Mouse (Mus musculus) erythroblast, embryonic 14.5 days (primary cell): ENCODE results near the gene Mical3. TPM values are rescaled to one million over a fixed set of nuclear protein-coding genes. Genes with fewer than 3 reads are reported as not detected.

ENCODE experiments used
- H3K27me3 ChIP-seq: 2 replicates; pipeline ENCODE4 v1.6.1; 2012; ENCODE audit warnings: inconsistent platforms; ENCODE audit not compliant: control insufficient read depth
- H3K36me3 ChIP-seq: 2 replicates; pipeline ENCODE4 v1.6.1; 2012; ENCODE audit warnings: mild to moderate bottlenecking, inconsistent platforms; ENCODE audit not compliant: control insufficient read depth
- H3K4me1 ChIP-seq: 2 replicates; pipeline ENCODE4 v1.6.1; 2012; ENCODE audit warnings: inconsistent platforms; ENCODE audit not compliant: control insufficient read depth
- H3K4me3 ChIP-seq: replicated peaks from 2 replicates; pipeline ENCODE3; 2012; ENCODE audit warnings: moderate library complexity, mild to moderate bottlenecking, inconsistent platforms
- H3K9me3 ChIP-seq: 2 replicates; pipeline ENCODE4 v1.6.1; 2012; ENCODE audit warnings: low read length, inconsistent platforms, mixed read lengths; ENCODE audit not compliant: control insufficient read depth
- GATA1 ChIP-seq: IDR thresholded peaks from 2 replicates; pipeline ENCODE4 v1.6.1; 2012; ENCODE audit warnings: low read length, inconsistent platforms, mixed read lengths
- TAL1 ChIP-seq: IDR thresholded peaks from 3 replicates; pipeline ENCODE4 v1.6.1; 2012; ENCODE audit warnings: low read length, inconsistent platforms, mixed read lengths
- polyA plus RNA-seq: library from polyadenylated mRNA; stranded (reverse); fragments of >175 nt; gene quantifications from 2 replicates; pipeline ENCODE4 v1.2.3, GENCODE M21; 2012

Gene Mical3
- polyA plus RNA-seq, 1 experiment = 11.0 TPM

- peaks cover 86% of the 10 kb centered on the region for H3K36me3 ChIP-seq
- no peak overlapping the region for H3K4me3 ChIP-seq
- H3K4me1 ChIP-seq = peaks cover 78% of the 10 kb centered on the region
- H3K27me3 ChIP-seq = no peaks in the 10 kb centered on the region
- no peaks in the 10 kb centered on the region for H3K9me3 ChIP-seq
- TF ChIP-seq GATA1 (no peak), TAL1 (no peak)
Observed at GRCm38 (mm10) chr6:121067426-121068086, 63.2 kb downstream of the Mical3 start.

DNA sequence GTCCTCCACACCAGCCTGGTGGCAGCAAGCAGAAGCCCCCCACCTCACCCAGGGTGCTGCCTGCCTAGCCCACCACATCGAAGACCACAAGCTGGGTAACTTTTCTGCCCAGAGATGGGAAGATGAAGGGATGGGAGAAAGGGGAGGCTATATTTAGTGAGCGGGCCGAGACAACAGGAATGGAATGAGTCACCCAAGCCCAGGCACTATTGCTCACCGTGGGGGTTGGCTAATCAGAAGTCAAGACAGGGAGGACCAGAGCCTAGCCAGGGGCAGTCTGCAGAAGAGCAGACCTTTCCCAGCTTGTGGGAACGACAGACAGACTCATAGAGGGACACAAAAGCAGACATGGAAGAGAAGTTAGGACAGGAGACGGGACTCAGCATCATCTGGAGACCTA is 64.0 kb downstream of the Mical3 start:
- Histone ChIP-seq H3K27me3 (no peaks in the 10 kb centered on the region), H3K4me1 (peaks cover 77% of the 10 kb centered on the region), H3K9me3 (no peaks in the 10 kb centered on the region), H3K36me3 (peaks cover 90% of the 10 kb centered on the region), H3K4me3 (no peak overlapping the region)
- no peak for TF ChIP-seq TAL1
- TF ChIP-seq GATA1 = no peak

DNA sequence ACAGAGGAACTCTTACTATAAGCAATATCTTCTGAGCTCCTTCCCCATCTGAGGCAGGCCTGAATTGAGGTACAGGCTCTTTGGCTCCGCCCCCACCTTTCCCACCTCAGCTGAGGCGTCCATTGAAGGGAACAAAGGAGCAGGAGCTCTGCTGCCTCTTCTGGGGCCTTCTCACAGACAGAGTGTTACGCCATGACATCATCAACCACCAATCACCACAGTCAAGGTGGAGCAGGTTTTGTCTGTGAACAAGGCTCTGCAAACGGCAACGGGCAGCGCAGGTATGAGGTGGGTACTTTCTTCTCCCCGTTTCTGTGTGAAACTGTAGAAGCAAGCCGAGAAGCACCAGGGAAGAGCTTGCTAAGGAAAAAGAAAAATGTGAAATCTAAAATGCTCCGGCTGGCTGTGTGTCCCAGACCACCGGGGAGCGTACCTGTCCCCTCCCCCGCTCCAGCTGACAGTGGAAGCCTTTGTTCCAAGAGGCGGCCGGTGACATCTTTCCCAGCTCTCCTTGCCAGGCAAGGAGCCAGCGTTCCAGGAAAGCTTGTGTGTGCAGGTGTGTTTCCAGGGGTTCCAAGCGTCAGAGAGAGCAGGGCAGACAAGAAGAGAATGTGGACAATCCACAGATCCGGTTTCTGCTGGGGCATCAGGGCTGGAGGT is 66.3 kb downstream of the Mical3 start:
- H3K9me3 ChIP-seq = no peaks in the 10 kb centered on the region
- H3K36me3 ChIP-seq = peaks cover 89% of the 10 kb centered on the region
- TF ChIP-seq GATA1 (no peak), TAL1 (no peak)
- no peak overlapping the region for H3K4me3 ChIP-seq
- no peaks in the 10 kb centered on the region for H3K27me3 ChIP-seq
- H3K4me1 ChIP-seq = peaks cover 65% of the 10 kb centered on the region

DNA sequence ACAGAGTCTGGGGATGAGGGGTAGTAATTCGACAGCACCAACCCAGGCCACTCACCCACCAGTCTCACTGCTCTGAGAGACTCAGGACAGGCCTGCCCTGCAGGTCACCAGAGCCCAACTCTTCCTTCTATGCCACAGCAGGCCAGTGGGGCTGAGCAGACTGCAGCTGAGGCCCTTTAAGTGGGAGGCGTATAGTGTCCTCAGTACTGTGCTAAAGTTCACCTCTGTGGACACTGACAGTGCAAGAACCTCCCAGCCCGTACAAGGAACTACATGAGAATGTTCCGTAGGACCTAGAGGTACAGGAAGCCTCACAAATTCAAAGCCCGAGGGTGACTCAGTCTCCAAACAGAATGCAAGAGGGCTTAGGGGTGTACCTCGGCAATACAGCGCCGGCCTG is 67.0 kb downstream of the Mical3 start:
- TF ChIP-seq GATA1 (no peak), TAL1 (no peak)

DNA sequence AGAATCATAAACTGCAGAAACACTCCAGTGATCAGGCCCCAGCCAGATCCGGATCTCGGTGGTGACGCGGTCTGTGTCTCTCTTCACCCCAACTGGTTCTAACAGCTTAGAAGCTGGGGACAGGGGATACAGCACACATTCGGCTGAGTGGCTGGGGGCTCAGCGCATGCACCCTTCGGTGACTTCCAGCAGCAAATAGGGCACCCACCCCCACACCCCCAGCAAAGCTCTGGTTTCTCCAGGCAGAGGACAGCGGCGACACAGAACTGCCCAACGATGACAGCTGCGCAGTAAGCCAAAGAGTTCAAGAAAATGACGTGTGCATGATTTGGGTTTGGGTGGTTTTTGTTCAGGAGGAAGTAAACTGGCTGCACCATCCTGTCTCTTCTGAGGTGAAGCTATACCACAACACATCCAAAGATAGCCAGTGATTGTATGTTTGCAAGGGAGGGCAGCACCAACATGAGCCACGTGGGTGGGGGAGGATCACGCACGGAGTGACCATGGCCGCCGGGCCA is 67.8 kb downstream of the Mical3 start:
- no peak overlapping the region for H3K4me3 ChIP-seq
- H3K4me1 ChIP-seq = peaks cover 54% of the 10 kb centered on the region
- no peaks in the 10 kb centered on the region for H3K27me3 ChIP-seq
- peaks cover 77% of the 10 kb centered on the region for H3K36me3 ChIP-seq
- TF ChIP-seq GATA1 (no peak), TAL1 (no peak)
- no peaks in the 10 kb centered on the region for H3K9me3 ChIP-seq

More for the DNA sequence above, 67.0 kb downstream of the Mical3 start:
- Histone ChIP-seq H3K9me3 (no peaks in the 10 kb centered on the region), H3K36me3 (peaks cover 83% of the 10 kb centered on the region), H3K4me3 (no peak overlapping the region), H3K27me3 (no peaks in the 10 kb centered on the region), H3K4me1 (peaks cover 60% of the 10 kb centered on the region)

GRCm38 (mm10) chr6:121058039-121058438 is 72.8 kb downstream of the Mical3 start:
- Histone ChIP-seq H3K27me3 (no peaks in the 10 kb centered on the region), H3K9me3 (no peaks in the 10 kb centered on the region), H3K4me3 (no peak overlapping the region), H3K4me1 (peaks cover 38% of the 10 kb centered on the region), H3K36me3 (peaks cover 54% of the 10 kb centered on the region)
- TF ChIP-seq TAL1 = no peak
- no peak for TF ChIP-seq GATA1

DNA sequence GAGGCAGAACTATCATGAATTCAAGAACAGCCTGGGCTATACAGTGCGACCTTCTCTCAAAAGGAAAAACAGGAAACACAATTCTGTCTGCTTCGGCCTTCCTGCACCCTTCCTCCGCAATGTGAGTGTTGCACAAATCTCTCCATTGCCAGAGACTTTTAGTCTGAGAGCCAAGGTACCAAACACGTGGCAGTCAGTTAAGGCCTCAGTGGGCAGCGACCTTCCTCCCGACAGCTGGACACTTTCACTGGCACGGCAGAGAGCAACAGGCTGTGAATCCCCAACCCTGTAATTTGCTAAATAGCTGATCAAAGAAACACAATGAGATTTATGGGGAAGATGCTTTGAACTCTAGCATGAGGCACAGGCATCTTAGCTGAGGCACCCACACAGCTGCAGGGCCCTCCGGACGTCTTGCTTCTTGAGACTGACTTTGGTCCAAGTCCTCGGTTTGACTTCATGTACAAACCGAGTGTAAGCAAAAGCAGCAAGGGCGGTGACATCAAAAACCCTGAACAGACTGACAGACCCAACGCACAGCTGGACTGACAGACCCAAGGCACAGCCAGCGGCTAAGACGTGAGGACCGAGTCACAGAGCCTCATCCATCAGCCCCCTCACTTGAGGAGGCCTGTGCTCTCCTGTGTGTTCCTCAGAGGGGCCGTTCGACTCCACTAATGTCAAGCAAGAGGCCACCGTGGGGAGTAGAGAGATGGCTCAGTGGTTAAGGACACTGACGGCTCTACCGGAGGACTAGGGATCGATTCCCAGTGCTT is 73.4 kb downstream of the Mical3 start:
- TF ChIP-seq TAL1 (no peak), GATA1 (no peak)
- Histone ChIP-seq H3K4me3 (no peak overlapping the region), H3K9me3 (no peaks in the 10 kb centered on the region), H3K36me3 (peaks cover 53% of the 10 kb centered on the region), H3K4me1 (peaks cover 40% of the 10 kb centered on the region), H3K27me3 (no peaks in the 10 kb centered on the region)

- H3K9me3 ChIP-seq = no peaks in the 10 kb centered on the region
- no peak overlapping the region for H3K4me3 ChIP-seq
- H3K36me3 ChIP-seq = peaks cover 42% of the 10 kb centered on the region
- H3K4me1 ChIP-seq = peaks cover 50% of the 10 kb centered on the region
- no peaks in the 10 kb centered on the region for H3K27me3 ChIP-seq
- TF ChIP-seq TAL1 = no peak
- TF ChIP-seq GATA1 = no peak
Observed at GRCm38 (mm10) chr6:121055496-121055895, 75.3 kb downstream of the Mical3 start.

DNA sequence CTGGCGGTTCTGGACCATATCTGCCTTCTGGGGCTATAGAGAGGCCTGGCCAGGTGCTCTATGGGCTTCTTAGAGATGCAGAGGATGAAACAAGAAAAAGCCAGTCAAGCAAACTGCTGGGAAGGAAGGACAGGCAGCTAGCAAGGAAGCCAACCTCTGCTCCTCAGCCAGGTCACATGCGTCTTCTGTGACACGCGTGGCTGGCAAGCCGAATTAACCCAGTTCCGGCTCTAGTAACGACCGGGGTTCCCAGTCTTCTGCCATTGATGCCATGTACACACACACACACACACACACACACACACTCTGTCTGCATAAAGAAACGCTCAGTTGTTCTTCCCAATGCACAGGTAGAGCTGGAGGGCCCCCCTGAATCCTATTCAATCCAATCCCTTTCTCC is 75.9 kb downstream of the Mical3 start:
- no peak for TF ChIP-seq TAL1
- no peak for TF ChIP-seq GATA1
- H3K9me3 ChIP-seq = no peaks in the 10 kb centered on the region
- H3K4me3 ChIP-seq = no peak overlapping the region
- H3K27me3 ChIP-seq = no peaks in the 10 kb centered on the region
- H3K36me3 ChIP-seq = peaks cover 44% of the 10 kb centered on the region
- peaks cover 55% of the 10 kb centered on the region for H3K4me1 ChIP-seq
